Mouse (Mus musculus) intestine, embryonic 14.5 days (tissue): ENCODE results near the gene Gm17490. TPM values are rescaled to one million over a fixed set of nuclear protein-coding genes. Genes with fewer than 3 reads are reported as not detected.
A peak's percentile ranks its signal among the peaks of the same experiment; 100 is the strongest.

ENCODE experiments used
- ATAC-seq: fragments of 200-750 bp; cut with Nextera tagmentation; replicated peaks from 2 replicates; pipeline ENCODE4 v1.8.0; 2017; ENCODE audit warnings: low read depth, moderate number of reproducible peaks, moderate TSS enrichment, moderate library complexity; ENCODE audit not compliant: low FRiP score, low TSS enrichment
- DNase-seq: peaks from one replicate; pipeline ENCODE4 v3.0.0-alpha.2; 2018; ENCODE audit warnings: low spot score
- H3K27ac ChIP-seq: fragments of 300-500 bp; sonication (generic); 2 replicates; pipeline ENCODE4 v1.5.1; 2014; ENCODE audit warnings: low read depth, mild to moderate bottlenecking, control low read depth
- H3K27me3 ChIP-seq: fragments of 300-500 bp; sonication (generic); replicated peaks from 2 replicates; pipeline ENCODE4 v1.6.1; 2014; ENCODE audit warnings: low read length, control low read depth; ENCODE audit not compliant: control insufficient read depth, insufficient read depth
- H3K36me3 ChIP-seq: fragments of 300-500 bp; sonication (generic); 2 replicates; pipeline ENCODE4 v1.6.1; 2014; ENCODE audit warnings: low read length, control low read depth; ENCODE audit not compliant: control insufficient read depth, insufficient read depth
- H3K4me1 ChIP-seq: fragments of 300-500 bp; sonication (generic); replicated peaks from 2 replicates; pipeline ENCODE4 v1.6.1; 2014; ENCODE audit warnings: low read length, control low read depth, mixed read lengths; ENCODE audit not compliant: control insufficient read depth, insufficient read depth
- H3K4me2 ChIP-seq: fragments of 300-500 bp; sonication (generic); 2 replicates; pipeline ENCODE4 v1.6.1; 2014; ENCODE audit warnings: low read length
- H3K4me3 ChIP-seq: fragments of 300-500 bp; sonication (generic); 2 replicates; pipeline ENCODE4 v1.5.1; 2014; ENCODE audit warnings: low read depth, low read length, control low read depth, mixed read lengths
- H3K9ac ChIP-seq: fragments of 300-500 bp; sonication (generic); 2 replicates; pipeline ENCODE4 v1.6.1; 2014; ENCODE audit warnings: mild to moderate bottlenecking, low read length
- H3K9me3 ChIP-seq: fragments of 300-500 bp; sonication (generic); 2 replicates; pipeline ENCODE4 v1.6.1; 2016; ENCODE audit warnings: low read length, control low read depth; ENCODE audit not compliant: control insufficient read depth
- WGBS: fragments of 180-500 bp; shearing (Covaris S2); extraction: QIAGEN DNeasy Blood & Tissue Kit; methylation state at CpG from one replicate; pipeline ENCODE4 v1.1.7; 2014; 5-methylcytosine and 5-hydroxymethylcytosine counted together
- polyA plus RNA-seq: library from polyadenylated mRNA; unstranded; fragments of >200 nt; fragmentation: Nextera tagmentation; extraction: Ambion mirVana; gene quantifications from 2 replicates; pipeline ENCODE4 v1.2.1, GENCODE M21; 2014

Gm17490 gene
- not detected in 2 replicates for polyA plus RNA-seq

- no peak within 1 kb of the TSS for H3K4me3 ChIP-seq
- no peaks in the 10 kb centered on the region for H3K4me1 ChIP-seq
- H3K27me3 ChIP-seq = no peaks in the 10 kb centered on the region
- no peaks in the 10 kb centered on the region for H3K9me3 ChIP-seq
- no peak within 1 kb of the TSS for H3K4me2 ChIP-seq
- WGBS = 94% methylated on average over 5 of the region's 5 CpGs
- ATAC-seq (no peak), DNase-seq (no peak)
- H3K27ac ChIP-seq = no peak within 1 kb of the TSS
- no peaks in the 10 kb centered on the region for H3K36me3 ChIP-seq
- H3K9ac ChIP-seq = no peak within 1 kb of the TSS
These were observed at the start of gene Gm17490 for GRCm38 (mm10) chr2:11625890-11626289. TSS of gene Gm17490 (minus strand) at chr2:11626264.

- H3K4me1 ChIP-seq = no peaks in the 10 kb centered on the region
- H3K27ac ChIP-seq = no peak overlapping the region
- 24% methylated on average over 3 of the region's 3 CpGs for WGBS
- ATAC-seq (no peak), DNase-seq (no peak)
- no peaks in the 10 kb centered on the region for H3K9me3 ChIP-seq
- H3K27me3 ChIP-seq = no peaks in the 10 kb centered on the region
- H3K4me3 ChIP-seq = no peak overlapping the region
- no peaks in the 10 kb centered on the region for H3K36me3 ChIP-seq
- no peak overlapping the region for H3K4me2 ChIP-seq
- H3K9ac ChIP-seq = no peak overlapping the region
These were observed 46.1 kb upstream of the Gm17490 start for GRCm38 (mm10) chr2:11672144-11672543.

GRCm38 (mm10) chr2:11665326-11665725 is 39.3 kb upstream of the Gm17490 start:
- Histone ChIP-seq H3K27ac (no peak overlapping the region), H3K27me3 (no peaks in the 10 kb centered on the region), H3K9me3 (no peaks in the 10 kb centered on the region), H3K4me1 (no peaks in the 10 kb centered on the region), H3K36me3 (no peaks in the 10 kb centered on the region), H3K9ac (no peak overlapping the region), H3K4me2 (no peak overlapping the region), H3K4me3 (no peak overlapping the region)
- no peak for ATAC-seq
- DNase-seq = no peak
- 90% methylated on average over 3 of the region's 3 CpGs for WGBS

GRCm38 (mm10) chr2:11664806-11665205 is 38.7 kb upstream of the Gm17490 start:
- no peaks in the 10 kb centered on the region for H3K36me3 ChIP-seq
- H3K9ac ChIP-seq = no peak overlapping the region
- ATAC-seq (no peak), DNase-seq (no peak)
- no peaks in the 10 kb centered on the region for H3K27me3 ChIP-seq
- no peaks in the 10 kb centered on the region for H3K4me1 ChIP-seq
- no peak overlapping the region for H3K4me3 ChIP-seq
- no peak overlapping the region for H3K27ac ChIP-seq
- no peak overlapping the region for H3K4me2 ChIP-seq
- 81% methylated on average over 4 of the region's 4 CpGs for WGBS
- H3K9me3 ChIP-seq = no peaks in the 10 kb centered on the region

- 42% methylated on average over 6 of the region's 6 CpGs for WGBS
- no peak for ATAC-seq
These were observed 38.3 kb upstream of the Gm17490 start for GRCm38 (mm10) chr2:11664367-11664766.

GRCm38 (mm10) chr2:11663961-11664360 is 37.9 kb upstream of the Gm17490 start:
- Histone ChIP-seq H3K36me3 (no peaks in the 10 kb centered on the region), H3K4me2 (peak overlapping the region; percentile 39), H3K27ac (no peak overlapping the region), H3K9ac (no peak overlapping the region), H3K9me3 (no peaks in the 10 kb centered on the region), H3K27me3 (no peaks in the 10 kb centered on the region), H3K4me1 (no peaks in the 10 kb centered on the region), H3K4me3 (peak overlapping the region; percentile 11; the same call in 1 of the 2 replicates)
- 5% methylated on average over 10 of the region's 10 CpGs for WGBS
- DNase-seq (peak; percentile 81), ATAC-seq (peak; percentile 80)

More at GRCm38 (mm10) chr2:11664367-11664766, 38.3 kb upstream of the Gm17490 start:
- Histone ChIP-seq H3K36me3 (no peaks in the 10 kb centered on the region), H3K27me3 (no peaks in the 10 kb centered on the region), H3K27ac (no peak overlapping the region), H3K9me3 (no peaks in the 10 kb centered on the region), H3K9ac (no peak overlapping the region), H3K4me2 (peak overlapping the region; percentile 39), H3K4me1 (no peaks in the 10 kb centered on the region), H3K4me3 (peak overlapping the region; percentile 11; the same call in 1 of the 2 replicates)
- no peak for DNase-seq

GRCm38 (mm10) chr2:11662907-11663230 is 36.8 kb upstream of the Gm17490 start:
- H3K4me2 ChIP-seq = no peak overlapping the region
- no peak overlapping the region for H3K4me3 ChIP-seq
- ATAC-seq (no peak), DNase-seq (no peak)
- 96% methylated on average over 1 of the region's 1 CpGs for WGBS
- H3K9ac ChIP-seq = no peak overlapping the region
- H3K27me3 ChIP-seq = no peaks in the 10 kb centered on the region
- no peaks in the 10 kb centered on the region for H3K36me3 ChIP-seq
- H3K9me3 ChIP-seq = no peaks in the 10 kb centered on the region
- H3K27ac ChIP-seq = no peak overlapping the region
- H3K4me1 ChIP-seq = no peaks in the 10 kb centered on the region

GRCm38 (mm10) chr2:11662143-11662906 is 36.3 kb upstream of the Gm17490 start:
- Histone ChIP-seq H3K27ac (no peak overlapping the region), H3K4me3 (no peak overlapping the region), H3K36me3 (no peaks in the 10 kb centered on the region), H3K9ac (no peak overlapping the region), H3K27me3 (no peaks in the 10 kb centered on the region), H3K9me3 (no peaks in the 10 kb centered on the region), H3K4me1 (no peaks in the 10 kb centered on the region), H3K4me2 (no peak overlapping the region)
- WGBS = 84% methylated on average over 6 of the region's 6 CpGs
- DNase-seq = no peak
- no peak for ATAC-seq

- DNase-seq (no peak), ATAC-seq (no peak)
- no peak overlapping the region for H3K4me2 ChIP-seq
- no peak overlapping the region for H3K4me3 ChIP-seq
- no peaks in the 10 kb centered on the region for H3K27me3 ChIP-seq
- no peaks in the 10 kb centered on the region for H3K9me3 ChIP-seq
- WGBS = 42% methylated on average over 2 of the region's 2 CpGs
- H3K9ac ChIP-seq = no peak overlapping the region
- no peak overlapping the region for H3K27ac ChIP-seq
- H3K4me1 ChIP-seq = no peaks in the 10 kb centered on the region
- H3K36me3 ChIP-seq = no peaks in the 10 kb centered on the region
These were observed 33.2 kb upstream of the Gm17490 start for GRCm38 (mm10) chr2:11659263-11659662.
